Mouse (Mus musculus) MEL (cell line): Measurements from ENCODE around the gene Wdcp.

ENCODE experiments used
- MAX ChIP-seq: IDR thresholded peaks from 2 replicates; pipeline ENCODE4 v1.6.1; 2011; ENCODE audit warnings: low read length, improper control_type of control experiment
- POLR2A ChIP-seq, 2 experiments: IDR thresholded peaks; 2 replicates each; pipeline ENCODE4 v1.6.1; 2011 to 2012; ENCODE audit warnings: low read length in 2 of 2, mild to moderate bottlenecking in 2 of 2, control low read depth in 1 of 2, improper control_type of control experiment in 1 of 2, low read depth in 1 of 2, moderate library complexity in 1 of 2; ENCODE audit not compliant: control insufficient read depth in 1 of 2, insufficient read depth in 1 of 2, poor library complexity in 1 of 2

DNA sequence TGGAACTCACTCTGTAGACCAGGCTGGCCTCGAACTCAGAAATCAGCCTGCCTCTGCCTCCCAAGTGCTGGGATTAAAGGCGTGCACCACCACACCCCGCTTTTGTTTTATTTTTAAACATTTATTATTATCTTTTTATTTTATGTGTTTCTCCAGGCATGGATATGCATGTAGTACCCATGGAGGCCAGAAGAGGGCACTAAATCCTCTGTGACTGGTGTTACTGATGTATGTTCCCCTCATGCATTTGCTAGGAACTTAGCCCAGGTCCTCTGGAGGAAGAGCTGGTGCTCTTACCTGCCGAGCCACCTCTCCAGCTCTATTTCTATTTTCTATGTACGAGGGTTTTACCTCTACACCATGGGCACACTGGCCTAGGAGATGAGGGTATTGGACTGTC, 13.1 kb downstream of the Wdcp start:
- TF ChIP-seq MAX (no peak), POLR2A (IDR thresholded peaks at IDR 0.05; ENCODE audit: control insufficient read depth in 1 of 2, insufficient read depth in 1 of 2, low read depth in 1 of 2, low read length in 2 of 2, poor library complexity in 1 of 2) (no peak)
